Mouse (Mus musculus) 416B (cell line): Measurements from ENCODE around the gene Phtf2.
"Not testable (repeated sequence)": the region's sequence is repeated elsewhere in the genome, so short reads cannot be mapped to it uniquely, and the experiment has no call there.

Experiments
- DNase-seq: peaks from one replicate; pipeline ENCODE4 v3.0.0; 2011; ENCODE audit warnings: low read depth

The Phtf2 gene

GRCm38 (mm10) chr5:20765365-20765920 is 116.5 kb downstream of the Phtf2 start:
- no peak for DNase-seq

- DNase-seq = not testable (repeated sequence)
These were observed 119.5 kb downstream of the Phtf2 start for GRCm38 (mm10) chr5:20762441-20762840.

DNA sequence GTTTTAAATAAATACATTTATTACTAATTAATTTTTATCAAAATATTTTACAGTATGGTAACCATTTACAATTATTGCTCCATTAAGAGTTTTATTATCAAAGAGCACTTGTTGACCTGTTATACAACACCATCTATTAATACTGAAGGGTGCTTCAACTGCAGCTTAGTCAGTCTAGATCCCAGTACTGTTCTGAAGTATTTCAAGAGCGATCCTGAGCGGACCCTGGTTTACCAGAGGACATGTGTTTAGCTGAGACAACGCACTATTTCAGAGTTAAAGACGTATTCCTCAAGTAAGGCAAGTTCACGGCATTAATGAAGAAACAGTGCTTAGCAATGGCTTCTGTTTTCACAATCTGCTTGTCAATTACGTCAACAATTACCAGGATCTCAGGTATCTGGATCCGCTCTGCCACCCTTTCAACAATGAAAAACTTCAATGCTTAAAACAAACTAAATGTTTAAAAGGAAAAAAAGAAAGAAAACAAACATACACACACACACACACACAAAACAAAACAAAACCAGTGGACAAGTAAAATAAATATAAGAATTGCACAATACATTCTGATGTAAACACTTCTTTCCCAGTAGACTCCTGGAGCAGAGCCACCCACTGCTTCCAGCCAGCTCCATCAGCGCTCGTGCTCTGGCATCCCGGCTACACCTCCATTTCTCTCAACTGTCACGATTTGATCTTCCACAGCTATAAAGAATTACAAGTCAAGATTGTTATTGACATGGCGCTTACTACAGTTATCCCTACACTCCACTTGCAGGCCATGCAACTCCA is 121.4 kb downstream of the Phtf2 start:
- DNase-seq = no peak

- DNase-seq = no peak
These were observed 122.2 kb downstream of the Phtf2 start for GRCm38 (mm10) chr5:20759771-20760170.

DNA sequence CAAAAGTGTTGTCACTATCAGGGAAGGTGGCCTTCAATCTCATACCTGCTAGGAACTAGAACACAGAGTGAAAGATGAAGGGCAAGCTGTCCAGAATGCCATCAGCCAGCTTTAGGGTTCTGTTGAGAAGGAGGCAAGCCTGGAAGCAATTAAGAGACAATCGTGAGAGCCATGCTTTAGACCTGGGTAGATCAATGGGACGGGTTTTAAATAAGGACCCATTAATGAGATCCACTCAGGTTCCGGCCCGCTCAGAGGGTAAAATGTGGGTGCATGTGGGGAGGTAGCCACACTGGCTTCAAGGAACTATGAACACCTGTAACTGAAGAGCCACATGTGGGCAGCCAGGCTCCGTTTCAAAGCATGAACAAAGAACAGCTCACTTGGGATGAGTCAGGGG is 128.0 kb downstream of the Phtf2 start:
- DNase-seq = no peak

- no peak for DNase-seq
These were observed 128.8 kb downstream of the Phtf2 start for GRCm38 (mm10) chr5:20753096-20753495.

- no peak for DNase-seq
These were observed 130.2 kb downstream of the Phtf2 start for GRCm38 (mm10) chr5:20751696-20752095.

- DNase-seq = no peak
These were observed 130.9 kb downstream of the Phtf2 start for GRCm38 (mm10) chr5:20751000-20751399.

GRCm38 (mm10) chr5:20749535-20749934 is 132.4 kb downstream of the Phtf2 start:
- peak; percentile 80 for DNase-seq

DNA sequence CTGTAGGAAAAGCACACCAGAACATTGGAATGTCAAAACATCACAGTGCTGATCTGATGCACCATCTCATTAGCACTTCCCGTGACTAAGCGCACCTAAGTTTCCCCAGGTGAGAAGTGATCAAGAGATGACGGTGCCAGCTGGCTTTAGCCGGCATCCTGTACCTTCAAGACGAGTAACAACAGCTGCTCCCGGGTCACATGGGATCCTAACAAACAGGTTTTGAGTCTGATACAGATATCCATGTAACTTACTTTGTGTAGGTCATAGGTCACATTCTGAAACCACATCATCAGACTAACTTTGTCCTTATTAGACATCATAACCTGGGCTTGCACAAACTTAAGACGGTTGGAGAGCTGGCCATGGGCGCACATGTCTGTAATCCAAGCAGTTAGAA is 133.1 kb downstream of the Phtf2 start:
- DNase-seq = peak; percentile 7

DNA sequence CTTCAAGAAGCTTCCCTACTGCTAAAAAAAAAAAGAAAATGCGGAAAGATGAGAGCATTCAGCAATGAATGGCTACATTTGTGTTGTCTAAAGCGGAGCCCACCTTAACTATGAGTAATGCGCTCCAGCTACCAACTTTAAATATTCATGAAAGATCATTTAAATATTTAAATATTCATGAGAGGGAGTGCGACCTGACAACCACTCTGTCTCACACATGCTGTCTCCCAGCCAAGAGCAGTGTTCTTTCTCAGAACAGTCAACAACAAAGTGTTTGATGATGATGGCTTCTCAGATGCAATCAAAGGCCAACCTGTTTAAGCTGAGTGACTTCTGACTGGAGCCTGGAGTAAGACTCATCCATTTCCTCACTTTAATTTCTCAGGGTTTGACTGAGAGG is 133.8 kb downstream of the Phtf2 start:
- no peak for DNase-seq

- DNase-seq = no peak
These were observed 140.0 kb downstream of the Phtf2 start for GRCm38 (mm10) chr5:20741936-20742335.

- no peak for DNase-seq
These were observed 140.7 kb downstream of the Phtf2 start for GRCm38 (mm10) chr5:20741193-20741592.

GRCm38 (mm10) chr5:20738795-20739194 is 143.1 kb downstream of the Phtf2 start:
- no peak for DNase-seq

- DNase-seq = not testable (repeated sequence)
These were observed 158.7 kb downstream of the Phtf2 start for GRCm38 (mm10) chr5:20723226-20723625.

GRCm38 (mm10) chr5:20720201-20720900 is 161.6 kb downstream of the Phtf2 start:
- DNase-seq = no peak

- DNase-seq = not testable (repeated sequence)
These were observed 165.9 kb downstream of the Phtf2 start for GRCm38 (mm10) chr5:20715980-20716379.

DNA sequence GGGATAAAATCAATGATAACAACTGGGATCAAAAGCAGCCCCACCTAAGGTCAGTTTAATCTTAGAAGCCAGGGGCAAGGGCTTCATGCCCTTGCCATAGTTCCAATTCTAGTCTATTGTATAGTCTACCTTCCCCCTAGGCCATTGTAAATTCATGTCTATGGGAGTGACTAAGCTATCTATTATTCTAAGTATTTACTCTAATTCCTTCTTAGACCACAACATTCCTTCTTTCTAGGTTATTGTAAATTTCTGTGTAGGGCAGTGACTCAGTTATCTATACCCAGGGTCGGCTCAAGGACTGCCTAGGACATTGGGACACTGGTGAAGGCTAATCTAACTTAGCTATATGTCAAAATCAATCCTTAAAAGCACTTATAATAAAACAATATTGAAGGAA is 167.3 kb downstream of the Phtf2 start:
- not testable (repeated sequence) for DNase-seq

GRCm38 (mm10) chr5:20710845-20711244 is 171.1 kb downstream of the Phtf2 start:
- not testable (repeated sequence) for DNase-seq
